Mouse (Mus musculus) kidney, adult 2 months (tissue): Measurements from ENCODE around the gene F8.

ENCODE experiments used
- CTCF ChIP-seq: fragments of 200-500 bp; conservative IDR thresholded peaks from 2 replicates; pipeline ENCODE4 v1.5.1; 2011; ENCODE audit warnings: low read depth, mild to moderate bottlenecking, control low read depth, low read length, moderate library complexity, mixed read lengths; ENCODE audit not compliant: insufficient read depth, insufficient read length
- POLR2A ChIP-seq: fragments of 200-500 bp; IDR thresholded peaks from one replicate; pipeline ENCODE4 v1.6.1; 2011; ENCODE audit warnings: low read depth, low read length, control low read depth

DNA sequence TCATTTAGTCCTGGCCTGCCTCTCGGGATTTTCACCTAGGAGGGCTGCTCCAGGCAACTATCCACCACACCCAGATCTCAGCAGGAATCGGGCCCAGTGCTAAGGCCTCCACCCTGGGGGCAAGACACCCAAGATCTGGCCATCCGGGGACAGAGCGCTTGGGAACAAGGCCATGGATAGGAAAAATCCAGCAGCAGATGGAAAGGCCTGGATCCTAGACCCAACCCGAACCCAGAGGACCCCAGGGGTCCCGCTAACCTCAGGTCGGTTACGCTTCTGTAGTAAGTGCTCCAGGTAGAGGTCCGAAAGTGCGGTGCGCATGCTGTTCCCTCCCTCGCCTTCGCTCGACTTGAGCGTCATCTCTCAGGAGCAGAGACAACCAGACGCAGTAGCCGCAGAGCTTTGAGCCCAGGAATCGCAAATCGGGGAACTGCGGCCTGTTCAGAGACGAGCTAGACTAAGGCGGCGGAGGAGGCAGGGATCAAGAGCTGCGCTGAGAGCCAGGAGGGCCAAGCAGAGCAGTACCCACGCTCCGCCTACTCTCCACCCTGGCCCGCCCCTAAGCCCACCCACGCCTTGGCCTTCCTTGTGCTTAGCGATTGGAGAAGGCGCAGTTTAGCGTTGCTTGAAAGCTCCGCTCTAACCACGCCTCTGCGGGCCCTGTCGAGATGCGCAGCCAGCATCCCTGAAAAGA lies 251.8 kb downstream of the F8 start, which contains the start of gene Mpp1:
- peak; percentile 90 for TF ChIP-seq POLR2A
- TF ChIP-seq CTCF, result no peak
